Mouse (Mus musculus) MEL (cell line): ENCODE results near the gene Stc2. TPM values are rescaled to one million over a fixed set of nuclear protein-coding genes. Genes with fewer than 3 reads are reported as not detected.

Source experiments
- DNase-seq: peaks from one replicate; pipeline ENCODE4 v3.0.0; 2011; ENCODE audit warnings: low read depth, low spot score
- H3K27ac ChIP-seq: 2 replicates; pipeline ENCODE4 v1.5.1; 2012; ENCODE audit warnings: low read depth, mild to moderate bottlenecking, control low read depth, low read length, moderate library complexity; ENCODE audit not compliant: control insufficient read depth
- H3K27me3 ChIP-seq, 2 experiments: fragments of 150-350 bp in 1 of 2; sonication (generic) in 1 of 2; 2 replicates each; pipeline ENCODE4 v1.6.1; 2012; ENCODE audit warnings: low read length in 2 of 2, mild to moderate bottlenecking in 2 of 2, improper control_type of control experiment in 1 of 2, moderate library complexity in 1 of 2; ENCODE audit not compliant: insufficient read depth in 2 of 2, control insufficient read depth in 1 of 2
- H3K36me3 ChIP-seq, 2 experiments: 2 replicates each; pipeline ENCODE4 v1.6.1; 2012 to 2014; ENCODE audit warnings: low read length in 2 of 2, improper control_type of control experiment in 1 of 2, inconsistent platforms in 1 of 2, mild to moderate bottlenecking in 1 of 2; ENCODE audit not compliant: insufficient read depth in 2 of 2, control insufficient read depth in 1 of 2
- H3K4me1 ChIP-seq, 2 experiments: fragments of 150-350 bp in 1 of 2; sonication (generic) in 1 of 2; 2 replicates each; pipeline ENCODE4 v1.6.1; 2012; ENCODE audit warnings: low read length in 2 of 2, improper control_type of control experiment in 1 of 2, mild to moderate bottlenecking in 1 of 2; ENCODE audit not compliant: insufficient read depth in 2 of 2, control insufficient read depth in 1 of 2
- H3K4me3 ChIP-seq, 2 experiments: fragments of 150-350 bp in 1 of 2; sonication (generic) in 1 of 2; 2 replicates each; pipeline ENCODE4 v1.5.1; 2012; ENCODE audit warnings: low read depth in 2 of 2, low read length in 2 of 2, mild to moderate bottlenecking in 2 of 2, moderate library complexity in 2 of 2, control low read depth in 1 of 2, improper control_type of control experiment in 1 of 2; ENCODE audit not compliant: control insufficient read depth in 1 of 2, insufficient read depth in 1 of 2
- H3K79me2 ChIP-seq: 2 replicates; pipeline ENCODE4 v1.6.1; 2012; ENCODE audit warnings: mild to moderate bottlenecking, low read length, moderate library complexity; ENCODE audit not compliant: control insufficient read depth, poor library complexity, insufficient read depth
- H3K9ac ChIP-seq: 2 replicates; pipeline ENCODE4 v1.6.1; 2012; ENCODE audit warnings: low read depth, mild to moderate bottlenecking, control low read depth, low read length, moderate library complexity; ENCODE audit not compliant: control insufficient read depth, poor library complexity, severe bottlenecking
- H3K9me3 ChIP-seq: fragments of 150-350 bp; sonication (generic); replicated peaks from 2 replicates; pipeline ENCODE4 v1.6.1; 2012; ENCODE audit warnings: mild to moderate bottlenecking, low read length, improper control_type of control experiment, moderate library complexity; ENCODE audit not compliant: insufficient read depth
- BHLHE40 ChIP-seq: IDR thresholded peaks from 2 replicates; pipeline ENCODE4 v1.6.1; 2012; ENCODE audit warnings: low read depth, mild to moderate bottlenecking, inconsistent platforms, low read length, improper control_type of control experiment, borderline replicate concordance
- CHD1 ChIP-seq: IDR thresholded peaks from 2 replicates; pipeline ENCODE4 v1.6.1; 2012; ENCODE audit warnings: low read depth, mild to moderate bottlenecking, inconsistent platforms, low read length, improper control_type of control experiment
- CHD2 ChIP-seq: IDR thresholded peaks from 2 replicates; pipeline ENCODE4 v1.6.1; 2011; ENCODE audit warnings: low read length, improper control_type of control experiment
- CTCF ChIP-seq, 3 experiments: IDR thresholded peaks in 2 of 3; conservative IDR thresholded peaks in 1 of 3; 2 replicates each; pipeline ENCODE4 v1.5.1; 2011 to 2012; ENCODE audit warnings: low read length in 3 of 3, low read depth in 2 of 3, mild to moderate bottlenecking in 2 of 3, improper control_type of control experiment in 1 of 3, inconsistent platforms in 1 of 3, mixed read lengths in 1 of 3, moderate library complexity in 1 of 3; ENCODE audit not compliant: control insufficient read depth in 1 of 3, insufficient read depth in 1 of 3, poor library complexity in 1 of 3, severe bottlenecking in 1 of 3
- E2F4 ChIP-seq: IDR thresholded peaks from 2 replicates; pipeline ENCODE4 v1.6.1; 2011; ENCODE audit warnings: low read depth, low read length, improper control_type of control experiment, borderline replicate concordance
- ELF1 ChIP-seq: IDR thresholded peaks from 2 replicates; pipeline ENCODE4 v1.6.1; 2014; ENCODE audit warnings: low read depth, mild to moderate bottlenecking, inconsistent platforms, low read length, improper control_type of control experiment, moderate library complexity
- EP300 ChIP-seq, 2 experiments: IDR thresholded peaks; 2 replicates each; pipeline ENCODE4 v1.6.1; 2011; ENCODE audit warnings: improper control_type of control experiment in 2 of 2, low read length in 2 of 2, low read depth in 1 of 2, mild to moderate bottlenecking in 1 of 2
- ETS1 ChIP-seq: IDR thresholded peaks from 2 replicates; pipeline ENCODE4 v1.6.1; 2012; ENCODE audit warnings: low read depth, mild to moderate bottlenecking, inconsistent platforms, low read length, improper control_type of control experiment, moderate library complexity
- GATA1 ChIP-seq: IDR thresholded peaks from 2 replicates; pipeline ENCODE4 v1.6.1; 2011; ENCODE audit warnings: low read depth, low read length, improper control_type of control experiment
- HCFC1 ChIP-seq: IDR thresholded peaks from 2 replicates; pipeline ENCODE4 v1.6.1; 2012; ENCODE audit warnings: low read depth, mild to moderate bottlenecking, inconsistent platforms, low read length, improper control_type of control experiment, moderate library complexity
- JUND ChIP-seq: IDR thresholded peaks from 2 replicates; pipeline ENCODE4 v1.6.1; 2011; ENCODE audit warnings: low read depth, mild to moderate bottlenecking, improper control_type of control experiment, low read length
- MAZ ChIP-seq: IDR thresholded peaks from 2 replicates; pipeline ENCODE4 v1.6.1; 2012; ENCODE audit warnings: low read depth, mild to moderate bottlenecking, inconsistent platforms, low read length, improper control_type of control experiment
- MEF2A ChIP-seq: IDR thresholded peaks from 2 replicates; pipeline ENCODE4 v1.6.1; 2014; ENCODE audit warnings: low read depth, mild to moderate bottlenecking, inconsistent platforms, low read length, improper control_type of control experiment; ENCODE audit not compliant: poor library complexity, insufficient replicate concordance, severe bottlenecking; ENCODE audit errors: extremely low read depth
- MXI1 ChIP-seq: IDR thresholded peaks from 2 replicates; pipeline ENCODE4 v1.6.1; 2011; ENCODE audit warnings: mild to moderate bottlenecking, low read depth, low read length, improper control_type of control experiment
- NELFE ChIP-seq: IDR thresholded peaks from 2 replicates; pipeline ENCODE4 v1.6.1; 2011; ENCODE audit warnings: low read depth, low read length, improper control_type of control experiment
- NRF1 ChIP-seq: IDR thresholded peaks from 2 replicates; pipeline ENCODE4 v1.6.1; 2014; ENCODE audit warnings: low read depth, mild to moderate bottlenecking, inconsistent platforms, low read length, improper control_type of control experiment, moderate library complexity; ENCODE audit not compliant: poor library complexity, insufficient read depth, severe bottlenecking
- POLR2A ChIP-seq, 2 experiments: IDR thresholded peaks; 2 replicates each; pipeline ENCODE4 v1.6.1; 2011 to 2012; ENCODE audit warnings: low read length in 2 of 2, mild to moderate bottlenecking in 2 of 2, control low read depth in 1 of 2, improper control_type of control experiment in 1 of 2, low read depth in 1 of 2, moderate library complexity in 1 of 2; ENCODE audit not compliant: control insufficient read depth in 1 of 2, insufficient read depth in 1 of 2, poor library complexity in 1 of 2
- POLR2AphosphoS2 ChIP-seq: IDR thresholded peaks from 2 replicates; pipeline ENCODE4 v1.6.1; 2011; ENCODE audit warnings: low read length, improper control_type of control experiment
- POLR2AphosphoS5 ChIP-seq: IDR thresholded peaks from 2 replicates; pipeline ENCODE4 v1.6.1; 2012; ENCODE audit warnings: low read depth, borderline replicate concordance, mild to moderate bottlenecking, inconsistent platforms, low read length, moderate library complexity, mixed read lengths
- RAD21 ChIP-seq: IDR thresholded peaks from 2 replicates; pipeline ENCODE4 v1.6.1; 2011; ENCODE audit warnings: mild to moderate bottlenecking, low read depth, low read length, improper control_type of control experiment
- SIN3A ChIP-seq: IDR thresholded peaks from 2 replicates; pipeline ENCODE4 v1.6.1; 2012; ENCODE audit warnings: low read length, improper control_type of control experiment, inconsistent platforms
- SMC3 ChIP-seq: IDR thresholded peaks from 2 replicates; pipeline ENCODE4 v1.6.1; 2011; ENCODE audit warnings: low read depth, low read length, improper control_type of control experiment
- TAL1 ChIP-seq: IDR thresholded peaks from 2 replicates; pipeline ENCODE4 v1.6.1; 2012; ENCODE audit warnings: mild to moderate bottlenecking, inconsistent platforms, low read length, moderate library complexity, mixed read lengths
- TBP ChIP-seq: IDR thresholded peaks from 2 replicates; pipeline ENCODE4 v1.8.0; 2011; ENCODE audit warnings: low read depth, low read length, improper control_type of control experiment
- TCF12 ChIP-seq: IDR thresholded peaks from 2 replicates; pipeline ENCODE4 v1.6.1; 2014; ENCODE audit warnings: low read depth, mild to moderate bottlenecking, inconsistent platforms, low read length, improper control_type of control experiment, moderate library complexity
- UBTF ChIP-seq: IDR thresholded peaks from 2 replicates; pipeline ENCODE4 v1.6.1; 2012; ENCODE audit warnings: low read depth, mild to moderate bottlenecking, inconsistent platforms, low read length, improper control_type of control experiment, moderate library complexity, borderline replicate concordance; ENCODE audit not compliant: insufficient read depth
- USF2 ChIP-seq, 2 experiments: IDR thresholded peaks; 2 replicates each; pipeline ENCODE4 v1.6.1; 2011 to 2012; ENCODE audit warnings: improper control_type of control experiment in 2 of 2, low read length in 2 of 2, borderline replicate concordance in 1 of 2, inconsistent platforms in 1 of 2, low read depth in 1 of 2, mild to moderate bottlenecking in 1 of 2; ENCODE audit not compliant: insufficient read depth in 1 of 2
- ZMIZ1 ChIP-seq: IDR thresholded peaks from 2 replicates; pipeline ENCODE4 v1.6.1; 2012; ENCODE audit warnings: low read depth, mild to moderate bottlenecking, inconsistent platforms, low read length, improper control_type of control experiment, moderate library complexity
- ZNF384 ChIP-seq: IDR thresholded peaks from 2 replicates; pipeline ENCODE4 v1.6.1; 2012; ENCODE audit warnings: low read depth, mild to moderate bottlenecking, inconsistent platforms, low read length, improper control_type of control experiment
- polyA plus RNA-seq, 2 experiments: library from polyadenylated mRNA; stranded (reverse) in 1 of 2; unstranded in 1 of 2; fragments of >175 nt in 1 of 2; fragments of >200 nt in 1 of 2; gene quantifications; 2 replicates each; pipeline versions ENCODE4 v1.2.1 to v1.2.4; 2012; ENCODE audit warnings: low replicate concordance in 2 of 2, low read depth in 1 of 2; ENCODE audit not compliant: insufficient read length in 2 of 2, insufficient read depth in 1 of 2, missing spikeins in 1 of 2
- total RNA-seq: library from RNA; depleted of rRNA; stranded (reverse); fragments of 300-350 nt; gene quantifications from 2 replicates; pipeline ENCODE4 v1.2.3, GENCODE M21; 2012

Gene Stc2
- total and polyA plus RNA-seq, 3 experiments, result 20.3 to 32.5 TPM; not detected in 1

DNA sequence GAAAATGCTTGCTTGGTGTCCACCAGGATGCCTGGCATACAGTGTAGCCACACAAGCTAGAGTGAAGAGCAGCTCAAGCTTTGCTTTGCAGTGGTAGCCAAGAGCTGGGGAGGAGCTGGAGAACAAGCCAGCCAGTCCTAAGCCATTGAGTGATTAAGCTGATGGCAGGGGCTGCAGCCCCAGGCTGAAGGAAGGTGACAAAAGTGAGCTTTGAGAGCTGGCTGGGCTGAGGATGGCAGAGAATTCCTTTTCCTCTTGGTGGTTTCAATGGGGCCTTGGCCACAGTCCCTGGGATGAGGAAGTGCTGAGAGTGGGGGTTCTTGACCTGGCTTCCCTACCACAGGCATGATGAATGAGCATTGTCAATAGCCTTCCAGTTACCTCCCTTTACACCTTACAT lies 13.0 kb downstream of the Stc2 start:
- peak; percentile 62 for DNase-seq
- H3K4me3 ChIP-seq, result no peak overlapping the region
- H3K36me3 ChIP-seq, result peaks cover 0 to 57% of the 10 kb centered on the region in 2 experiments; a peak in 3 of 4 replicates
- peaks cover 53 to 71% of the 10 kb centered on the region in 2 experiments for H3K4me1 ChIP-seq
- peak overlapping the region; percentile 56 for H3K27ac ChIP-seq
- peak in 1 of 2 experiments; percentile 30; a peak in 1 of 4 replicates for TF ChIP-seq POLR2A (IDR thresholded peaks at IDR 0.05; ENCODE audit: control insufficient read depth in 1 of 2, insufficient read depth in 1 of 2, low read depth in 1 of 2, low read length in 2 of 2, poor library complexity in 1 of 2)
- peak; percentile 13; the same call in 1 of the 2 replicates for TF ChIP-seq TCF12
- TF ChIP-seq SIN3A, result no peak
- TF ChIP-seq POLR2AphosphoS2, result 0 out of 2 replicates have a peak, but pooled peaks have one; percentile 69
- no peaks in the 10 kb centered on the region for H3K27me3 ChIP-seq
- H3K9me3 ChIP-seq, result no peaks in the 10 kb centered on the region
- no peak overlapping the region for H3K9ac ChIP-seq
- H3K79me2 ChIP-seq, result no peaks in the 10 kb centered on the region

DNA sequence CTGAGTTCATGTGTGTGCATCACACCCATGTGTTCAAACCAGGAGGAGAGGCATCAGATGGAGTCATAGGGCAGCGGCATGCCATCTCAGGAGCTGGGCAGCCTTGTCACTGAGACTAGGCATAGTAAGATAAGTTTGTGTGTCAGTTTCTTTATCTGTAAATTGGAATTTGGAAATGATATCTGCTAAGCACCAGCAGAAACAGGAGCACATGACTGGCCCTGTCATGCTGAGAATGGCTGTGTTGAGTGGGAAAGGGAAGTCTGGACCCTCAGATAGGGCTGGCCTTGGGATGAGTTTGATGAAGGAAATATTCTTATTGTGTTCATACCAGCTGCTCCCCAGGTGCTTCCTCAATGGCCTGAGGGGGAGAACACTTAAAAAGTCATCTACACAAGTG lies 14.1 kb downstream of the Stc2 start:
- DNase-seq, result peak; percentile 96
- H3K36me3 ChIP-seq, result peaks cover 0 to 59% of the 10 kb centered on the region in 2 experiments; a peak in 3 of 4 replicates
- no peak overlapping the region for H3K9ac ChIP-seq
- no peaks in the 10 kb centered on the region for H3K9me3 ChIP-seq
- H3K27me3 ChIP-seq, result no peaks in the 10 kb centered on the region
- H3K79me2 ChIP-seq, result no peaks in the 10 kb centered on the region
- peak overlapping the region; percentile 85 for H3K27ac ChIP-seq
- no peak overlapping the region for H3K4me3 ChIP-seq
- H3K4me1 ChIP-seq, result peaks cover 53 to 74% of the 10 kb centered on the region in 2 experiments
- TF ChIP-seq NRF1 (peak; percentile 27; the same call in 1 of the 2 replicates), ZMIZ1 (no peak; the same call in 1 of the 2 replicates), MAZ (peak; percentile 70; the same call in 1 of the 2 replicates), MXI1 (peak; percentile 88), POLR2A (IDR thresholded peaks at IDR 0.05; ENCODE audit: control insufficient read depth in 1 of 2, insufficient read depth in 1 of 2, low read depth in 1 of 2, low read length in 2 of 2, poor library complexity in 1 of 2) (0 out of 4 replicates have a peak, but pooled peaks of 1 of the 2 experiments have one; percentile 36), POLR2AphosphoS5 (no peak), TBP (0 out of 2 replicates have a peak, but pooled peaks have one; percentile 45), JUND (no peak), GATA1 (peak; percentile 99), CHD1 (no peak), HCFC1 (peak; percentile 38), MEF2A (peak; percentile 82; the same call in 1 of the 2 replicates), TAL1 (peak; percentile 98), USF2 (IDR thresholded peaks at IDR 0.05; ENCODE audit: borderline replicate concordance in 1 of 2, insufficient read depth in 1 of 2, low read depth in 1 of 2, low read length in 2 of 2) (peak in 1 of 2 experiments; percentile 55; a peak in 1 of 4 replicates), NELFE (no peak), ZNF384 (no peak), RAD21 (no peak), SIN3A (peak; percentile 96), UBTF (no peak), EP300 (IDR thresholded peaks at IDR 0.05; ENCODE audit: low read depth in 1 of 2, low read length in 2 of 2) (peak; percentile 98 to 99), CHD2 (no peak), ETS1 (peak; percentile 99), ELF1 (no peak), BHLHE40 (peak; percentile 96), POLR2AphosphoS2 (peak; percentile 46; the same call in 1 of the 2 replicates), E2F4 (no peak), CTCF (IDR thresholded peaks at IDR 0.05 in 2 of 3, conservative IDR thresholded peaks at IDR 0.05 in 1 of 3; ENCODE audit: control insufficient read depth in 1 of 3, insufficient read depth in 1 of 3, low read depth in 2 of 3, low read length in 3 of 3, poor library complexity in 1 of 3, severe bottlenecking in 1 of 3) (no peak), SMC3 (no peak)
